Mouse (Mus musculus) ES-CJ7 (cell line): Measurements from ENCODE around the gene Kcnn1.
"Not testable (repeated sequence)": the region's sequence is repeated elsewhere in the genome, so short reads cannot be mapped to it uniquely, and the experiment has no call there.

Experiments used
- DNase-seq: peaks from one replicate; pipeline ENCODE4 v3.0.0; 2011; ENCODE audit warnings: low read depth, low spot score

Kcnn1 gene

DNA sequence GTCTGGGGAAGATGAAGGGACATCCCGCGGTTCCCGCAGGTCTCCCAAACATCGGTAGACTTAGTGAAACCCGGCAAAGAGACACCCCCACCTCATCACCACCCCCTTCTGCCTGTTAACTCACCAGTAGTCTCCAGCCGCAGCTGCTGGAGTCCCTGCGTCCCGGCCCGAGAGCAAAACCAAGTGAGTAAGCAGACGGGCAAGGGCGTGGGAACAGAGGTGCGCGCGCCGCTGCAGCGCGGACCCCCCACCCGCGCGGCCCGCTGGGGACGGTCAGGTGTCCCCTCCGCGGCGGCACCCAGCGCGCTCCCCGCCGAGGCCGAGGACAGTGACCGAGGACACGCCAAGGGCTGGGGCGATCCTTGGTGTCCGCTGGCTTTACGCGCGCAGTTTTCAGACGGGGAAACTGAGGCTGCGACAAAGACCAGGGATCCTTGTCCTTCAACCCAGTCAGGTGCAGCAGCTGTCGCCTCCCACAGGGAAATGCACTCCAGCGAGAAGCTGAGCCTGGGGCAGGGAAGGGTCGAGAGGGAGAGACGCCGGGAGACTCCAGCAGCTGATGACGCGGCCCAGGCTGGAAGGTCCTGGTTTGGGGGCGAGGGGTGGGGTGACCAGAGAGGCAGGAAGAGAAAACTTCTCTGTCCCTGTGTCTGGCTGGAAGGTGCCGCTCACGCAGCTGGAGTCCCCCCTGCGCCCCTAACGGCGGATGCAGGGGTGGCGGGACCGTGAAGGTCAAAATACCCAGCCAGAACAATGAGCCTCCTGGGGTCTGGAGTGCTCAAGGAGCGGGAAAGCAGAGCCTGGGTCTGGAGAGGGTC is at the start of gene Kcnn1:
Gene Kcnn1, minus strand, starts transcription at position 435 of the 818 bp plus-strand sequence.
- peak; percentile 74 for DNase-seq

DNA sequence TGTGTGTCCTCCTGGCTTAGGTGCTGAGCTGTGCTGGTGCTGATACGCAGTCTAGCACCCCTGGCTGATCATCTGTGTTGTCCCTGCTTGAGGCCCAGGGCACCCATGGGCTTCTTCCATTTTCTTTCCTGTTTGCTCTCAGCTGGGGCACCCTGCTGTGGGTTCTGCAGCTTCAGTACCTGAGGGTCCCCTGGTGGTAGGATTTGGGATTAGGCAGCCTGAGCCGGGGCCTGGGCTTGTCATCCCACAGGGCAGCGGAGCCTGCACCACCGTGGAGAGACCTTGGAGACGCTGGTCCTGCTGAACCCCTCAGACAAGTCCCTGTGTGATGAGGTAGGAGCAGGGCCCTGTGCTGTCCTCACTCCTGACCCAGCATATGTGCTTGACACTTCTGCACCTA is 48.5 kb upstream of the Kcnn1 start:
- peak; percentile 73 for DNase-seq

DNA sequence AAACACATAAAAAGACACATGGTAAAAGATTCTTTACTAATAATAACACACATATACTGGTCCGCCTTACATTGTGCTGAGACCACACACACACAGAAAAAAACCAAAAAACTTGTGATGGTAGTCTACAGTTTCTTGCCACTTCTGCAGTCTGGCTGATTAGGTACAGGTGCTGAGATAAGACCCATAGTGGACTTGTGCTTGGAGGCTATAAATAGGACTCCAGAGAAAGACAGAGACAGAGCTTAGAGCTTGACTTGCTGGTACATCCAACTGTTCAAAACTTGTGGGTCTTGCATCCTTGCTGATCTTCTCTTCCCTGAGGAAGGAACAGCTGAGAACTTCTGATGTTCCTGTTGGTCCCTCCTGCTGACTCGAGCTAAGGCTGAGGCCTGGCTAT is 44.5 kb upstream of the Kcnn1 start:
- no peak for DNase-seq

DNA sequence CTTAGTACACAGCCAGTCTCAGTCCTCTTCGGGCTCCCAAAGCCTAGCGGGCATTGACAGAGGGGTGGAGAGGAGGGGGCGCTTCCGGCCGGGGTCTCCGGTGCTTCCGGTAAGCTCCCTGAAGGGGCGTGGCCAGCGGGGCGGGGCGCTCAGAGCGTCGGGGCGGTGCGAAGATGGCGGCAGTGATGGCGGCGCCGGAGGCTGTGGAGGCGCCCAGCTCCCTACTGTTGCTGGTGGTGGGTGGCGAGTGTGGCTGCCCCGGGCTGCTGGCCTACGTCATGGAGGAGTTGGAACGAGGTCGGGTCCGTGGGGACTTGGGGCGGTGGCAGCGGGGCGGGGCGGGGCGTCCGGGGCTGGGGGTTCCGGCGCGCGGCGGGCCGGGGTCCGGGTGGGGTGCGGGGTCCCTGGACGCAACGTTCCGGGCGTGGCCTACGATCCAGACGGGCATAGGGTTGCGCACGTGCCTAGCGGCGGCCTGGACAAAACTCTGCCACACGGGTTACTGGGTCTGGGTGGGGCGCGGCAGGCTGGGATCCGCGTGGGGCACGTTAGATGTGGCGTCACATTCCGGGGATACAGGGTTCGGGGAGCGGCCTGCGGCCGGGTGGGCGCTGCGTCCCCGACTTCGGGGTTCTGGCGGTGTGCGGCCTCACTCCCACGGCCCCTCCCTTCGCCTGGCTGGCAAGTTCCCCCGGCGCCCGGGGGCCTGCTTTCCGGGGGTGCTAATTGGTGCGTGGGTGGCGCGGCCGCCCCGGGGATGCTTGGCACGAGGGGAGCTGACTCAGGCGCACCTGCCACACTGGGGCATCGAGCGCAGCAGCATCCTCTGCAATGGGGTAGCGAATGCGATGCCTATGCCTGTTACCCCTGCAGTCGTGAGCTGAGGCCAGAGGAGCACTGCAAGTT is 43.0 kb upstream of the Kcnn1 start, which contains the start of gene Map1s:
Gene Map1s, plus strand, starts transcription at position 102 of the 906 bp plus-strand sequence.
- DNase-seq: peak; percentile 92

DNA sequence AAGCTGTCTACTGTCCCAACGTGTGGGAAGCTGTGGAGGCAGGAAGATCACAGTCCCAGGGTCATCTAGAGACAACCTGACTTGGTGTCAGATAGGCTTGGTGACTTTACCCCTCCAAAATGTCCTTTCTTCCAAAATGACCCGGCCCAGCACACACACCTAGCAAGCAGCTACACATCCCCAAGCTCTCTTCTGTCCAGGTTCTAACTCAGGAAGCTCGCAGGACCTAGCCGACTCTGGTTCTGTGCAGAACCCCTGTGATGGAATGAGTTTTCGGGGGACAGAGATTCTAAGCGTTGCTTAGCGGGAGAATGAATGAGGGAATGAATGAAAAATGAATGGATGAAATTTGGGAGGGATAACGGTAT is 42.4 kb upstream of the Kcnn1 start:
- no peak for DNase-seq

DNA sequence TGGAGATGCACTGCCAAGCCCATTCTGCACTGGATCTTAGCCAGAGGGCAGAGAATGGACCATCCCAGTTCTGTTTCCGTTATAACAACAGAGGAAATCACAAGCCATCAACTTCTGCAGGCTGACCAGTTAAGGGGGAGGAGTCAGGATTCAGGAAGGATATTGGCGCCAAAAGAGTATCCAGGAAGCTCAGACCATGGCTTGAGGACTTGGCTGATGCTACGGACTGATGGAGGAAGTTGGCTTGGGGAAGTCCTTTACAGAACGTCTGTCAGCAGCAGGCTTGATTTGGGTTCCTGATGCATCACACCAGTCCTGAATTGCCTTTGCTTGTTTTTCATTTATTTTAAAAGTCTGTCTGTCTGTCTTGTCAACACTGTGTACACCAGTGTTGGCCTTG is 41.5 kb upstream of the Kcnn1 start:
- DNase-seq: no peak

DNA sequence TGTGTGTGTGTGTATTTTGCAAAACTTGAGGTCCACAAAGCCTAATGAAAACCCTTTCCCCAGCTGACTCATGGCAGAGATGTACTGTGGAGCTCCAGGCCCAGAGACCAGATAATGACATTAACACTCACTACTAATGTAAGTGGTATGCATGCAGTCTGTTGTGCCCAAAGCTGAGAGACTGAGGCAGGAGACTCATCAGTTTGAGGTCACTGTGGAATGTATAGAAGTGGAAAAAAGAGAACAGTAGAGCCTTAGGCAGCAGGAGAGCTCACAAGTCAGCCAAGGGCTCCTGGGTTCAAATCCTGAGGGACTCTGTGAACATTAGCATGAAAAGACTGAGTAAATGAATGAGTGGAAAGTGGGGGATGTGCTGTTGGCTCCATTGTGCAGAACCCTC is 40.5 kb upstream of the Kcnn1 start:
- DNase-seq: no peak

DNA sequence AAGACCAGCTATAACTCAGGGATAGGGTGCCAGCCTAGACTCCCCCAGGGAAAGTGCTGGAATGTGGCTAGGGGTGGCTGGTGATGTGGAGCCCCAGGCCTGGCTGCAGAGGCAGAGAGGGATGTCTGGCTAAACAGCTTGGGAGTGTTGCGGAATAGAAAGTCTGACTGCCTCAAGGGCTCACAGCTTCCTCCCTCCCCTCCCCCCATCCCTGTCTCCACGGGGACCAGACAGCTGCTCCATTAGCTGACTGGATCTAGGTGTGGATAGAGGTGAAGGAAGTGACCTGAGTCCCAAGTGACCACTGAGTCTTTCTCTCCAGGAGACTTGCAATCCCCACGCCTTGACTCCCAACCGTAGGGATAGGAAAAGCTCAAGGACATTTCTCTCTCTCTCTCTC is 40.1 kb upstream of the Kcnn1 start:
- DNase-seq: no peak

DNA sequence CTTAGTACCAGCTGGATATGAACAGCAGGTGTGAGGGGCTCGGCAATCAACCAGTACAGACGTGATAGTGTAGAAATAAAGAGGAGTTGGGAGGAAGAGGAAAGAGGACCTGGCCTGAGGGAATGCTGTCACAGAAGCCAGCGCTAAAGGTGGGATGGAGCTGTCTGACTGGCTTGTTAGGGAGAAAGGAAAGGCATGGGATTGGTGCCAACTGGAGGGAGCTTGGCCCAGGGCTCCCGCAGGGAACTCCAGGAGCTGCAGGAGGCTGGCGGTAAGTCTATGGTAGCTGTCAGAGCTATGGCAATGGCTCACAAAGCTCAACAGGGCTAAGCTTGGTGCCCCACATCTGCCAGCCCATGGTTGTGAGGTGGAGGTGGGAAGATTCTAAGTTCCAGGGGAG is 39.2 kb upstream of the Kcnn1 start:
- DNase-seq: no peak

DNA sequence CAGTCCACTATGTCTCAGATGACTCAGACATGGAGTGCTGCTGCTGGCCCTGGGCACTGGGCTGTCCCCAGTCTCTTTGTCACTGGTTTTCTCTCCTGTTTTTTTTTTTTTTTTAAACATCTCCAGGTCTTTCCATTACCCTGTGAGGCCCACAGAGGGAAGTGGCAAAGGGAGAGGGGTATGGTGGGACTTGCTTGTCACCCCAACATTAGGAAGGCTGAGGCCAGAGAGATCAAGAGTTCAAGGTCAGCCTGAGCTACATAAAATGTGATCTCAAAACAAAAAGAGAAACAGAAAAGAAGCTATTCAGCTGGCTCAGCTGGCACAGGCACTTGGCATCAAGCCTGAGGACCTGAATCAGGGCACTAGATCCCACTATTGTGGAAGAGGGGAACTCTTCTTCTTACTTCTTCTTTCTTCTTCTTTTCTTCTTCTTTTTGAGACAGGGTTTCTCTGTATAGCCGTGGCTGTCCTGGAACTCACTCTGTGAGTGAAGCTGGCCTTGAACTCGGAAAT is 37.9 kb upstream of the Kcnn1 start:
- DNase-seq: no peak

DNA sequence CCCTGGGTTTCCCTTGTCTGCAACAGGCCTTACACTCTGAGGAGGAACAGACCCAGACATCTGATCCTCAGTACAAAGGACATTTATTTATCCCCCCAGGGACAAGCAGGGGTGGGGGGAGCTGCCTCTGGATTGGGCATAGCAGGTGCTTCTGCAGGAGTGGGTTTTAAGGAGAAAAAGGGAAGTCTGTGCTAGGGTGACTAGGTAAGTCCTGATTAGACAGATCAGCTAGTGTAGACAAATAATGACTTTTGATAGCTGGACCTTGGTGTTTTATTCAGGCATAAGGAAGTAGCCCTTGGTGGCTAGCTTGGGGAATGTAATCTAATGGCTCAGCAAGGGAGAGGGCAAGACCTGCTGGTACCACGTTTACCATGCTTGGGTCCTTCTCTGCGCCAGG is 36.2 kb upstream of the Kcnn1 start:
- no peak for DNase-seq

DNA sequence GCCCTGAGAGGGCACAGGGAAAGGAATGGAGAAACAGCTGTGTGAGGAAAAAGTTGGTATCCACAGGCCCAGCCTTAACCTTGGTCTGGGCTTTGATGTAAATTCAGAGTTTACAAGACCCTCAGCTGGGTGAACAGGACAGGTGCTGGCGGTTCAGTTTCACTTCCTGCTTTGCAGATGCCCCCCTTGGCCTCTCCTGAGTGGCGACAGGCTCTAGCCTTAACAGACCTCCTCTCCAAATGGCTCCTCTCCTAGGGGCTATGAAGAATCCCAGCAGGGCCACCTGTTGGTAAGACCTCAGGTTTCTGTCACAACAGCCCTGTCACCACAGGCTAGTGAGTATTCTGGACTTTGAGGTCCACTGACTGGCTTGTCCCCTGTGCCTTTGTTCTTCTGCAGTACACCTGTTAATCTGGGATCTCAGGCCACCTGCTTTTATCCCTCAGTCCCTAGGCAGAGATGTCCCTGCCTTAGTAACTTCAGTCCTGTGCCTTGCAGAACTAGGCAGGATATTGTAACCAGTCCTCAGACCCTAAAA is 35.7 kb upstream of the Kcnn1 start:
- DNase-seq: no peak

DNA sequence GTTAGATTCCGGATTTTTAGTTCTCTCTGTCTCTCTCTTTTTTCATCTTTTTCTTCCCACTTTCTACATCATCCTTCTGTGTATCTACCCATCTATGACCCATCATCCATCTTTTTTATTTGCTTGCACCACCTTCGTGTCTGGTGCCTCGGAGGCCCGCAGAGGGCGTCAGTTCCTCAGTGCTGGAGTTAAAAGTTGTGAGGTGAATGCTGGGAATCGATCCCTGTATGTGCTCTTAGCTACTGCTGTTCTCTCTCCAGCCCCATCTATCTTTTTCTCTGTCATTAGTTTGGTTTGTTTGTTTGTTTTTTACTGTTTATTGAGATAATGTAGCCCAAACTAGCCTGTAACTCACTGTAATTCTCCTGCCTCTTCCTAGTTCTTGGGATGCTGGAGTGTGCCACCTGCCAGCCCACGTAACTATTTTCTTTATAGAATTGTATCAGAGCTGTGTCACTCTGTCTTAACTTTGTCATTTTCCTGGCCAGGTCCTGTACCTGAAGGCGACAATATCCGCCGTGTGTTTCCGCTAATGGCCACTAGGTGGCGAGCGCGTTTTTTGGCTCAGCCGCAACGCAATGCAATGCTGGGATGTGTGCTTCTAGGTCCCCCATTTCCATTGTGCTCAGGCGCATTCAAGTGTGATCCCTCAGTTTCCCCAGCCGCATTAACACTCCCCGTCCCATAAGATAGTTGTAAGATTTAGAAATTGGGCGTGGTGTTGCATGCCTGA is 34.8 kb upstream of the Kcnn1 start:
- peak; percentile 87 for DNase-seq

DNA sequence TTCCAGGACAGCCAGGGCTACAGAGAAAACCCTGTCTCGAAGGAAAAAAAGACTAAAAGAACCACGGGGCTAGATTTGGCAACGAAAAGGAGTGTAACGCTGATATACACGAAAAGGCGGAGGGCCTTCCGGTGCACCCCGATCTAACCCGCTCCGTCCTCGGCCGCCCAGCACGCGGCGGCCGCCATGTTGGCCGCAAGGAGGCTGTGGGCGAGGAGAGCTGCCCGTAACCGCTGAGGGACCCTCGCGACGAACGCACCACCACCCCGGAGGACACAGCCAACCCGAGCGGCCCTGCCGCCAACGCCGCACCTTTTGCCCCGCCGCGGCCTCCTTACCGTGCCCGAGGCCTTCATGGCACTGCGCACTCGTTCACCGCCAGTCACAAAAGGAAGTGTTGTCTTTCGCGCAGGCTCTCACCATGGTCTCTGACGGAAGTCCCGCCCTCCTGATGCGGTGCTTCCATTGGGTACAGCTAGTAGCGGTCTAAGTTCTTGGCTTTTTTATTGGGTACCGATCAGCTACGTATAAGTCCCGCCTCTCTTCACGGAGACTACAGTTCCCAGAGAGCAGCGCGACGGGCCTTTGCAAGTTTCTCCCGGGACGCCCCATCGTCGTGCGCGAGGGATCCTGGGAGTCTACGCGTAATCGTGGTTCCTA is 34.1 kb upstream of the Kcnn1 start, which contains the start of gene Rpl18a:
Gene Rpl18a, minus strand, starts transcription at position 392 of the 660 bp plus-strand sequence.
- peak; percentile 100 for DNase-seq

DNA sequence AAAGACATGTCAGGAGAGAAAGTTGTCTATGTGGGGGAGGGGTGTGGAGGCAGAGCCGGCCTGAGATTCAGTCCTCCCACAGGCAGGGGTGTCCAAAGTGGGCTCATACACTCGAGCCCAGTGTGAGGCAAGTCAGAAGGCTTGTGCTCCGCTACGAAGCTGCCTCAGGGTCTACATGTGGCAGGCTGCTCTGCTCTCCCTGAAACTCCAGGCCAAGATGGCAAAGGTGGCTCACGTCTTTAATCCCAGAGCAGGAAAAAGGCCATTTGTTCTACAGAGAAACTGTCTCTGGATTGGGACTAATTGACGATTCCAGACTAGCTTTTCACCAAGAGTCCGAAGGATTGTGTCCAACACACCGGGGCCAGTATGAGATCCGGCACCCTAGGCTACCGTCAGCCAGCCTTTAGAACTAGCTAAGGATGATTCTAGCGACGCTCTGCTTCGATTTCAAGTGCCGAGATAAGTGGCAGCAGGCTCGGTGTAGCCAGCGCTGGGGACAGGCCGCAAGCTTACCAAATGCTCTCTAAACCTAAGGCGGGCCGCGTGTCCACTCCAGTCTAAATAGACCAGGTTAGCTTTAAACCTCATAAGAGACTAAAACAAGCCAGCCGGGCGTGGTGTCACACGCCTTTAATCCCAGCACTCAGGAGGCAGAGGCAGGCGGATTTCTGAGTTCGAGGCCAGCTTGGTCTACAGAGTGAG is 33.4 kb upstream of the Kcnn1 start:
- peak; percentile 72 for DNase-seq

DNA sequence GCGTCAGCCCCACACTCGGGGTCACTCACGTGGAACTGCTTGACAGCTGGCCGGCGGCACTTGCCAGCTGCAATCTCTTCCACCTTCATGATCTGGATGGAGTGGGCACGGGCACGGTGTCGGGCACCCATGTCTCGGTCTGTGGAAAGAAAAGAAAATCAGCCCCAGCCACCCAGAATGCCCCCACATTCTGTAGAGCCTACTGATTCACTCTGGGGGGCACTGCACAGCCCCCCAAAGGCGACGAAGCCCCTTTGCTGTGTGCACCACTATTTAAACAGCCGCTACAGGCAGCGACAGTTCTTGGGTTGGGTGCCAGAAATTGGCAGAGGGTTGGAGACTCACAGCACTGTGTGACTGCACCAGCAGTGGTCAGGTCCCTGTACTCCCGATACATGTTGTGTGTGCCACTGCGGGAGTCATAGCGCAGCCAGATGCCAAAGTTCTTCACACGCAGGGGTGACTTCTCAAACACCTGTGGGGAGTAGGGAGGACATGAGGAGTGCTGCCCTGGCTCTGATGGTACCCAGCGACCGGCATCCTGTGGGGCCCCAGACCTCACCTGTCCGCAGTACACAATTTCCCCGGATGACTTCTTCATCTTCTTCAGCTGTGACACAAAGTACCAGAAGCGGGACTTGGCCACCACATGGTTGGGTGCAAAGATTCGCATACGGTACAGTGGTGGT is 32.7 kb upstream of the Kcnn1 start:
- not testable (repeated sequence) for DNase-seq

DNA sequence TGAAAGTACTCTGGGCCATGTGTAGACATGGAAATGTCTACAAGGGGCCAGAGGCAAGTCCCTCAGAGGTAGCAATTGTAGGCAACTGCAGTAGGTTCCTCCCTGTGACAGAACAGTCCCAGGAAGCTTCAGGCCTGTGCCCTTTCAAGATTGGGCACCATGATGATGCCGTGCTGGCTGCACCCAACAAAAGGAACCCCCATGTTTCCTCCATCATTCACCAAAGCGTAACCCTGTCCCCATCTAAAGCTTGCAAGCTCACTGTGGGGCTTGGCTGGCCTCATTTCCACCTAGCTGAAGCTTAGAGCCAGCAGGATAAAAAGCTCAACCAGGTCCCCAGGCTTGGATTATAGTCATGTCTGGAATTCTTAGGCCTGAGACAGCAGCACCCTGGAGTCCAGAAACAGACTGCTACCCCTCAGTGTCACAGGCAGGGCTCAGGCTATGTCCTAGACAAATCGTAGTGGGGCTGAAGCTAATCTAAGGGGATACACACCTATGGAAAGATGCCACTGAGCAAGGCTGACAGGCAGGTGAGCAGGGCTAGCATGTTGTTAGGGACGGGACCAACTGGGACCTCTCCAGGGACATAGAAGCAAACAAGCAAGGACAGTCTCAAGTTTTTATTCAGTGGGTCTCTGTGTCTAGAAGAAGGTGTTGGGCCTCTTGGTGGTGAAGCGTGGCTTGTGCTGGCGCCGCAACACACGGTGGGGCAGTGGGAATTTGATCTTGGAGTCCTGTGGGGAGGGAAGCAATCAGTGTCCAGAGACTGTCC is 31.9 kb upstream of the Kcnn1 start:
- DNase-seq: no peak

DNA sequence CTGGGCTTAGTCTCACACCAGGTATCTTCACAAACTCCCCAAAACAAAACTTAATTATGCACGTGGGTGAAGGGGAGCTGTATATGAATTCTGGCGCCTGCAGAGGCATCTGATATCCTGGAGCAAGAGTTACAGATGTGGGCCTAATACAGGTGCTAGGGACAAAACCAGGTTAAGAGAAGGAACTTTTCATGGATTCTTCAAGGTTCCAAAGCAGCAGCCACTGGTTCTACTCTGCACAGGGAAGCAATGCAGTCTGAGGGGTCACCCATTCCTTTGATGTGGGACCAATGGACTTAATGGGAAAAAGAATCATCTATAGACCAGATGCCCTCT is 31.3 kb upstream of the Kcnn1 start:
- DNase-seq: no peak
